Mouse (Mus musculus): ENCODE data around the gene Txndc5.

Gene Txndc5

GRCm38 (mm10) chr13:38526116-38526515, 2.5 kb downstream of the Txndc5 start:
- DNase-seq (ENCODE audit: low spot score): no peak

DNA sequence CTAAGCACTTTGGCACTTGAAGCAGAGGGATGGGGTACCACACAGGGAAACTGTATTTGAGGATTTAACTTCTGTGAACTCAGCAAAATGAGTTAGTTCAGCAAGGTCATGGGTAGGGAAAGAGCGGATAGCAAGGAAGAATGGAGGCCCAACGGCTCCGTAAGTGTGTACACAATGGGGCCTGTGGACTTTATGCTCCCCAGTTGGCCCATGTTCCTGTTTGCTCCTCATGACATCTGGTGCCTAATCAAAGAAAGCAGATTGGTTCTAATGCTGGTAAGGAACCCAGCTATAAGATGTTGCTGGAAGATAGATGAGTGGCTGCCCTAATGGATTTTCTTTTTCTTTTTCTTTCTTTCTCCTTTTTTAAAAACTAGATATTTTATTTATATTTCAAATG, 3.4 kb downstream of the Txndc5 start:
- no peak for DNase-seq (ENCODE audit: low spot score)

DNA sequence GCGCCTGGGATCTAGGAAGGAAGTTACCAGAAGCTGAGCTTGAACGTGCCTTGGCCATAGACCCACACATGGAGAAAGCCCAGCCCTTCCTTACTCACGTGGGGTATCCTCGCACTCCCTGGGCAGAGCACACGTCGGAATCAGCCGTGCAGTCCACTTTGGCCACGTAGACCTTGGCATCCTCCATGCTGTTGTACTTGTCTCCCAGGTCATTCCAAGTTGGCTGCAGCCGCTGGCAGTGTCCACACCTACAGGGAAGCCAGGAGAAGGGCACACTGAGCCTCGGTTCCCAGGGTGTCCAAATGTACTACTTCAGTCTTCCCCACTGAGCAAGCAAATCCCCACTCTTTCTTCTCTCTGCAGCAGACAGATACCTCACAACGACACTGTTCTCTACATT, 5.4 kb downstream of the Txndc5 start:
- DNase-seq (ENCODE audit: low spot score): no peak

GRCm38 (mm10) chr13:38522056-38522654, 6.5 kb downstream of the Txndc5 start:
- DNase-seq (ENCODE audit: low spot score): no peak

- no peak for DNase-seq (ENCODE audit: low spot score)
Measured at GRCm38 (mm10) chr13:38520299-38520698, 8.3 kb downstream of the Txndc5 start.

- no peak for DNase-seq (ENCODE audit: low spot score)
Measured at GRCm38 (mm10) chr13:38516582-38516981, 12.0 kb downstream of the Txndc5 start.

- DNase-seq (ENCODE audit: low spot score): no peak
Measured at GRCm38 (mm10) chr13:38515845-38516244, 12.8 kb downstream of the Txndc5 start.

DNA sequence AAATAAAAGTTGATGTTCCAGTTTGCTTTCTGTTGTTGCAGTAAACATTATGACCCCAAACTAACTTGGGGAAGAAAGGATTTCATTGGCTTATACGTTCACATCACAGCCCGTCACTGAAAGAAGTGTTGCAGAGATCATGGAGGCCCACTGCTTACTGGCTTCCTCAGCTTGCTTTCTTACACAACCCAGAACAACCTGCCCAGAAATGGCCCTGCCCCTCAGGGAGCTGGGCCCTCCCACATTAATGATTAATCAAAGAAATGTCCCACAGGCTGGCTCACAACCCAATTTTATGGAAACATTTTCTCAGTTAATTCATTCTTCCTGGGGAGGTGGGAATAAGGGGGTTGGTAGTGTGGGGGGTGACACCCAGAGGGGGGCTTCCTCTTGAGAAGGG, 13.2 kb downstream of the Txndc5 start:
- DNase-seq (ENCODE audit: low spot score): no peak

- no peak for DNase-seq (ENCODE audit: low spot score)
Measured at GRCm38 (mm10) chr13:38513921-38514320, 14.7 kb downstream of the Txndc5 start.

- no peak for DNase-seq (ENCODE audit: low spot score)
Measured at GRCm38 (mm10) chr13:38511979-38512378, 16.6 kb downstream of the Txndc5 start.

- no peak for DNase-seq (ENCODE audit: low spot score)
Measured at GRCm38 (mm10) chr13:38509681-38510341, 18.8 kb downstream of the Txndc5 start.

DNA sequence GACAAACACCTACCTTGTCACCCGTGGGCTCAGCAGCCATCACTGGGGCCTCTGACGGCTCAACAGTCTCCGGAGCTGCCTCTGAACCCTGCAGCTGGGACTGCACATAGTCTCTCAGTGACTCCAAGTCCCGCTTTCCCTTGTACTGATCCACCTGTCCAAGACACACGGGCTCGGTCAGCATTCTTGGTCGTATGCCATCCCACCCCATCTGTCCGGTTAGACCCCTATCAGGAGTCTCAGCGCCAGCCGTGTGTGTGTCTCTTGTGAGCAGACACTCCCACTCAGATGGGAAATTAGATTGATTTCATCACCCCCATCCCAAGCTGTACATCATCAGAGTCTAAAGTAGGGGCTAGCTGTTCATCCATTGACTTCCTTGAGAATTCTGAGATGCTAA, 21.7 kb downstream of the Txndc5 start:
- DNase-seq (ENCODE audit: low spot score): no peak

- DNase-seq (ENCODE audit: low spot score): no peak
Measured at GRCm38 (mm10) chr13:38506320-38506719, 22.3 kb downstream of the Txndc5 start.

DNA sequence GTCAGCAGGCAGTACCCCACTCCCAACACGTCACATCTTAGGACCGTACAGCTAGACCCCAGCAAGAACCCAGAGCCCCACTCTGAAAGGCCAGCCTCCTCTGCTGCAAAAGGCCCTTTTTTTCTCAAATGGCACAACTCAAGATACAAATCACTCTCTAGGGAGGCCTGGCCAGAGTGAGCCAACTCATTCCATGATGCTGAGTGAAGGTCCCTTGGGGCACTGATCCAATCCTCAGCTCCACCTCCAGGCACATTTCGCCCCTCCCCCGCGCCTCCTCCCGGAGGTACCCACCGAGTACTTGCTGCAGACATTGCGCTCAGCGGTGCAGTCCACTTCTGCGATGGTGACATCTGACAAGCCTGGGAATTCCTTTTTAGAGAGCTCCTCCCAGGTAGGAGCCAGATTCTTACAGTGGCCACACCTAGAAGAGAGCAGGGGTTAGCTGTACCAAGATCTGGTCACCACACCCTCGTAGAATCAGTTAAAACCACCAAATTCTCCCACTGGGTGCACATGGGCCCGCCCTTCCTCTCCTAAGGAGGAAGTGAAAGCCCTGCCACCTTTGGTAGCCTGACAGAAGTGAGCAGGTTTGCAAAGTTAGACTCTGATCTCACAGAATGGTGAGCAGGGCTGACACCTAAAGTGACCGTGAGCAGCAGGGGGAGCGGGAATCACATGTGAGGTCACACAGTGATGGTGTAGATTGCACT, 25.3 kb downstream of the Txndc5 start:
- no peak for DNase-seq (ENCODE audit: low spot score)

DNA sequence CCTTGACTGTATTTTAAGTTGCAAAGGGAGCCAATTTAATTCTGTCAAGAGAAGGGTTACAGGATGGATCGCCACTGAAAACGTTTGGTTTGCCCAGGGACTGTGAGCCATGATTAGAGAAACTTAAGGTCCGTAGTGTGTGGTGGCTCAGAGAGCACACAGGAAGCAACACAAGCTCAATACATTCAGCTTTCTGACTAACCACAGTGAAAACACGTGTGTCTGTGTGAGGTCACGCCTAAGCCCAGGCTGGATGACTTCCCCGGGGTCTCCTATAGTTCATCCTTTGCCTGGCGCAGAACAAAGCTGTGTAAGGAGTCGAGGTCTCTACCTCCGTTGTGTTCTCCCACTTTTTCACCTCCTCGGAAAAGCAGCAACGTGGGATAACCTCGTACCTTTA, 27.3 kb downstream of the Txndc5 start:
- no peak for DNase-seq (ENCODE audit: low spot score)

GRCm38 (mm10) chr13:38496715-38497114, 31.9 kb downstream of the Txndc5 start:
- no peak for DNase-seq (ENCODE audit: low spot score)

- no peak for DNase-seq (ENCODE audit: low spot score)
Measured at GRCm38 (mm10) chr13:38486767-38487166, 41.9 kb downstream of the Txndc5 start.

DNA sequence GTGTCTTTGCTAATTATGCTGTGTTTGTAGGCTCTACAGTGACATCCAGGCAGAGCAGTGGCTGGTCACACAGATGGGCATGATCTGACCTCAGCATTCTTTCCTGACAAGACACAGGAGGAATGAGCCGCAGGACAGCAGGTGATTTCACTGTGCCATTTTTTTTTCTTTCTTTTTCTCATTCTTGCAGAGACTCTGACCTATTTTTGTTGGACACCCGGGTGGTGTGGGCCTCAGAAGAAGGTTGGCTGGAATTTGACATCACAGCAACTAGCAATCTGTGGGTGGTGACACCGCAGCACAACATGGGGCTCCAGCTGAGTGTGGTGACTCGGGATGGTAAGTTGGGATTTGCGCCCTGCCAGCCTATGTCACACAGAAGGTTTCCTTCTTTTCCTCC, 43.9 kb downstream of the Txndc5 start:
- no peak for DNase-seq (ENCODE audit: low spot score)

DNA sequence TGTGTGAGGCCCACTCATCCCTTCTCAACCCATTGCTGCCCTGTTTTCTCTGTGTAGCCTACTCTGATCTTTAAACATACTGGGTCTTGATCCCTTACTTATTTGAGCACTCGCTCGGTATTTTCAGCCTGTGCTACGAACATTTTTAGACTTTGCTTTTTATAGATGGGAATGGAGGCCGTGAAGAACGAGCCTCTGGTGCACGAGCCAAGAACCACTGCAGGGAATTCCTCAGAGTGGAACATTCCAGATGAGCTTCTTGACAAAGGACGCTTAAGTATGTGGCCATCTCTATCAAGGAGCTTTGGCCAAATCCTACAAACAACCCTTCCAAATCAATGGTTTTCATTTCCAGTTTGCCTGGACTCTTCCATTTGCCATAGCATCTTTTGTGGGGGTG, 47.6 kb downstream of the Txndc5 start:
- no peak for DNase-seq (ENCODE audit: low spot score)

- DNase-seq (ENCODE audit: low spot score): no peak
Measured at GRCm38 (mm10) chr13:38476936-38477335, 51.7 kb downstream of the Txndc5 start.

- DNase-seq (ENCODE audit: low spot score): no peak
Measured at GRCm38 (mm10) chr13:38473497-38473896, 55.1 kb downstream of the Txndc5 start.

DNA sequence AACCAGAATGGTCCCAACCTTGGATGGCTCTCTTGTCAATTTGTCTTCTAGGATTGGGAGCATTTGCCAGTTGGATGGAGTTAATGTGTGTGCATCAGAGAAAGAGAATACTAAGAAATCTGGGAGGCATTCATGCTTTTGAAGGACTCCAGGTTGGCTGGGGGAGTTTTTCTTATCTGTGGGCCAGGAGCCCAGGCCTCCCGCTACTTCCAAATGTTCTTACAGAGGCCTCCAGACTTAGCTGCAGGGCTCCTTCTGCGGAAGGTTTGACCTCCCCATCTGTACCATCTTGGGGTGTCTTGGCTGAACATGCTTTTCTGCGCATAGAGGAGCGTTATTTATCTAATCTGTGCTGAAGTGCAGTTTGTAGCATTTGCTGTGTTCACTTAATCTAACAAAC, 56.0 kb downstream of the Txndc5 start:
- no peak for DNase-seq (ENCODE audit: low spot score)

- DNase-seq (ENCODE audit: low spot score): no peak
Measured at GRCm38 (mm10) chr13:38470882-38471281, 57.7 kb downstream of the Txndc5 start.

DNA sequence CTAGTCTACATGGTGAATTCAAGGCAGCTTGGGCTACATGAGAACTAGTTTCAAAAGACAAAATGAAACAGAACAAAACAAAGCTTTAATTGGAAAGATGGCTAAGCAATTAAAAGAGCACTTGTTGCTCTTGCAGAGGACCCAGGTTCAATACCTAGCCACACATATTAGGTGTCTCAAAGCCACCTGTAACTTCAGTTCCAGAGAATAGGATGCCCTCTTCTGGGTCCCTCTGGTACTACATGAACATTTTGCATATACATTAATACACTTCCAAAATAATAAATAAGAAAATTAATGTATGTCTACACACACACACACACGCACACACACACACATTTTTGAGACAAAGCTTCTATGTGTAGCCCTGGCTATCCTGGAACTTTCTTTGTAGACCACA, 65.2 kb downstream of the Txndc5 start:
- no peak for DNase-seq (ENCODE audit: low spot score)

Measured in ovary, postnatal 10 days (tissue).